Mouse (Mus musculus): ENCODE results near the gene Adcy1. TPM values are rescaled to one million over a fixed set of nuclear protein-coding genes. Genes with fewer than 3 reads are reported as not detected.
A peak's percentile ranks its signal among the peaks of the same experiment; 100 is the strongest.

The Adcy1 gene
- polyA plus RNA-seq, 1 experiment from 2014 or later = 1.1 TPM

DNA sequence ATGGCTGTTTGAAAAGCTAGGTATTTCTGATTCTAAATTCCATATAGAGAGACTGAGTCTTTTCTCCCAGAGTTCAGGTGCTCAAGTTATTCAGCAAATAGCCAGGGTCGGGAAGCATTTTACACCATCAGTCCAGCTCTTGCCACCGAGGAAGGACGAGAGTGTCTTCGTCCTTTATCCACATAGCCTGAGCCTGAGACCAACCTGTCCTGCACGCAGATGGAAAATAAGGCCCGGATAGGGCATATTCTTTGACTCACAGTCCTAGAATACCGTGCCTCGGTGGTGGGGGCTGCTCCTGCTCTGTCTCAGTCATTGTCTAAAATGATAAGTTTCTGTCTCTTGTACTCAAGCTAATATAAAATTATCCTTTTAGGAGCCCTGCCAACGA lies 137.1 kb downstream of the Adcy1 start:
- H3K27ac ChIP-seq (ENCODE audit: low read length) = no peak overlapping the region
- H3K4me2 ChIP-seq (ENCODE audit: low read depth, low read length) = no peak overlapping the region
- no peak for ATAC-seq (replicated peaks; ENCODE audit: extremely low read depth, insufficient read depth, low FRiP score)
- no peak overlapping the region for H3K9ac ChIP-seq (ENCODE audit: low read length)
- no peaks in the 10 kb centered on the region for H3K9me3 ChIP-seq (replicated peaks; ENCODE audit: control insufficient read depth, low read length)
- no peaks in the 10 kb centered on the region for H3K36me3 ChIP-seq (ENCODE audit: control insufficient read depth, insufficient read depth)
- no peak overlapping the region for H3K4me3 ChIP-seq (ENCODE audit: low read length)
- WGBS = 77% methylated on average over 9 of the region's 9 CpGs
- H3K4me1 ChIP-seq (ENCODE audit: control insufficient read depth, insufficient read depth, low read length) = no peaks in the 10 kb centered on the region
- no peaks in the 10 kb centered on the region for H3K27me3 ChIP-seq (ENCODE audit: control insufficient read depth, insufficient read depth, low read length)

DNA sequence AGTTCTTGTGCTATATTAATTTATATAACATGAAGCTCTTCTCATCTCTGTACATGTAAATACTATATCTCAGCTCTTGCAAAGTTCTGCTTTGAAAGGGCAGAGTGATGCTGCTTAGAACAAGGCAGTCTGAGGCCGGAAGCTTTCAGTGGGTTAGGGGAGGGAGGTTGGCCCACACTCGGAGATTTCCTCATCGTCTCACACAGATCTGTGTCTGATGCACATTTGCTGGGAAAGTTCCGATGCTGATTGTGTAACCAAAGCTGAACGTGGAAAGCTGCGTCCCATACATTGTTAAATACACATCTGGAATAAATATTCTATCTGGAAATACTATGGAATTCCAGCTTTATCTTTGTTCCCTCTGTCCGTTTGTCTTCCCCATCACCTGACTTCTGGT lies 138.9 kb downstream of the Adcy1 start:
- H3K4me1 ChIP-seq (ENCODE audit: control insufficient read depth, insufficient read depth, low read length) = no peaks in the 10 kb centered on the region
- H3K9ac ChIP-seq (ENCODE audit: low read length) = no peak overlapping the region
- H3K4me3 ChIP-seq (ENCODE audit: low read length) = no peak overlapping the region
- no peaks in the 10 kb centered on the region for H3K27me3 ChIP-seq (ENCODE audit: control insufficient read depth, insufficient read depth, low read length)
- WGBS = 60% methylated on average over 7 of the region's 7 CpGs
- H3K9me3 ChIP-seq (replicated peaks; ENCODE audit: control insufficient read depth, low read length) = no peaks in the 10 kb centered on the region
- no peak overlapping the region for H3K4me2 ChIP-seq (ENCODE audit: low read depth, low read length)
- ATAC-seq (replicated peaks; ENCODE audit: extremely low read depth, insufficient read depth, low FRiP score) = no peak
- no peaks in the 10 kb centered on the region for H3K36me3 ChIP-seq (ENCODE audit: control insufficient read depth, insufficient read depth)
- H3K27ac ChIP-seq (ENCODE audit: low read length) = no peak overlapping the region

DNA sequence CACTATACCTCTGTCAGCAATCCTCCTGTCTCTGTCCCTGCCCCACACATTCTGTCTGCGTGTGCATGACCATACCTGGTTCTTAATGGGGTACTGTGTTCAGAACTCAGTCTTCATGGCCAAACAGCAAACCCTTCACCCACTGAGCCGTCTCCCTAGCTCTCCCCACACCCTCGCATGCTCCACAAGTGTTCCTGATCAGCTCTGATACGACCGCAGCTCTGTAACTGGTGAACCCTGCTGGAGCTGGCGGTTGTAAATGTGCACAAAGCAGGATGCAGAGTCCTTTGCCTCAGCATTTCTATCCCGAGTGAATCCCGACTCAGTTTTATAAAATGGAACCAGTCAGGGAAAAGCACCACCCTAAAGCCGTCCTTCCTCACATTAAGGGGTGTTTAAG lies 140.6 kb downstream of the Adcy1 start:
- Histone ChIP-seq H3K4me1 (ENCODE audit: control insufficient read depth, insufficient read depth, low read length) (no peaks in the 10 kb centered on the region), H3K9ac (ENCODE audit: low read length) (no peak overlapping the region), H3K9me3 (replicated peaks; ENCODE audit: control insufficient read depth, low read length) (no peaks in the 10 kb centered on the region), H3K27ac (ENCODE audit: low read length) (no peak overlapping the region), H3K36me3 (ENCODE audit: control insufficient read depth, insufficient read depth) (no peaks in the 10 kb centered on the region), H3K4me2 (ENCODE audit: low read depth, low read length) (no peak overlapping the region), H3K27me3 (ENCODE audit: control insufficient read depth, insufficient read depth, low read length) (no peaks in the 10 kb centered on the region), H3K4me3 (ENCODE audit: low read length) (no peak overlapping the region)
- 76% methylated on average over 9 of the region's 9 CpGs for WGBS
- no peak for ATAC-seq (replicated peaks; ENCODE audit: extremely low read depth, insufficient read depth, low FRiP score)

DNA sequence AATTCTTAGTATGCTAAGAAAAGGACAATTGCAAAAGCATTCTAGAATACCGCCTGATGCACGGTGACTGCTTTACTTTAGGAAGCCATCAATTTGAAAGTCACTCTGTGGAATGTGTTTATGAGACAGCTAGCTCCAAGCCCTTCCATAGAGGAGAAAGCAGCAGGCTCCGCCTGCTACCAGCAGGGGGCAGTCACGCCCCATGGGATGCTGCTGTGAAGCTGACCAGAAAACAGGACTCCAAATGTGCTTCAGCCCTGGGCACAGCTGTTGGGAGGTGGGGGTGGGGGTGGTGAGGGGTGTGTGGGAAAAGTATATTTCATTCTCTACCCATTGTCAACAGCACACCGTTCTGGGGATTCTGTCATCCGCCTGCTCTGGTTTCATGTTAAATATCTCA lies 147.1 kb downstream of the Adcy1 start:
- Histone ChIP-seq H3K4me2 (ENCODE audit: low read depth, low read length) (no peak overlapping the region), H3K27me3 (ENCODE audit: control insufficient read depth, insufficient read depth, low read length) (peaks cover 34% of the 10 kb centered on the region), H3K4me3 (ENCODE audit: low read length) (no peak overlapping the region), H3K27ac (ENCODE audit: low read length) (no peak overlapping the region), H3K36me3 (ENCODE audit: control insufficient read depth, insufficient read depth) (no peaks in the 10 kb centered on the region), H3K9ac (ENCODE audit: low read length) (no peak overlapping the region), H3K9me3 (replicated peaks; ENCODE audit: control insufficient read depth, low read length) (no peaks in the 10 kb centered on the region), H3K4me1 (ENCODE audit: control insufficient read depth, insufficient read depth, low read length) (peaks cover 18% of the 10 kb centered on the region)
- no peak for ATAC-seq (replicated peaks; ENCODE audit: extremely low read depth, insufficient read depth, low FRiP score)
- WGBS = 14% methylated on average over 6 of the region's 6 CpGs

DNA sequence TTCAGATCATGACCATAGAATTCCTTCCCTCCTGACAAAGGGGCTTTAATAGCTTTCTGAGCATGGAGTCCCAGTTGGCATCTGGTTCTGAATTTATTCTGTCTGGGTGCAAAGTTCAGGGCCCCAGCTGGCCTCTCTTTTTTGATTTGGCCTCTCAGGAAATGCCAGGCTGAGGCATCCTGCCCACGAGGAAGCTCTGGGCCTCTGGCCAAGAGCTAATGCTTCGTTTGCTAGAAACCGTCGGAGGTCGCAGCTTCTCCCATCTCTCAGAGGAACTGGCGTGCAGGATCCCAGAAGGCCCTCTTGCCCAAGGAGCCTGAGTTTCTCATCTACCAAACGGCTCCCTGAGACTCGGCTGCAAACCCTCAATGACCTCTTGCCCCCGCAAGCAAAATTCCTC lies 147.9 kb downstream of the Adcy1 start:
- Histone ChIP-seq H3K36me3 (ENCODE audit: control insufficient read depth, insufficient read depth) (no peaks in the 10 kb centered on the region), H3K4me3 (ENCODE audit: low read length) (no peak overlapping the region), H3K9me3 (replicated peaks; ENCODE audit: control insufficient read depth, low read length) (no peaks in the 10 kb centered on the region), H3K27me3 (ENCODE audit: control insufficient read depth, insufficient read depth, low read length) (peaks cover 34% of the 10 kb centered on the region), H3K4me2 (ENCODE audit: low read depth, low read length) (no peak overlapping the region; the same call in 1 of the 2 replicates), H3K9ac (ENCODE audit: low read length) (no peak overlapping the region), H3K4me1 (ENCODE audit: control insufficient read depth, insufficient read depth, low read length) (peaks cover 20% of the 10 kb centered on the region), H3K27ac (ENCODE audit: low read length) (no peak overlapping the region)
- WGBS = 11% methylated on average over 9 of the region's 9 CpGs
- ATAC-seq (replicated peaks; ENCODE audit: extremely low read depth, insufficient read depth, low FRiP score) = no peak

DNA sequence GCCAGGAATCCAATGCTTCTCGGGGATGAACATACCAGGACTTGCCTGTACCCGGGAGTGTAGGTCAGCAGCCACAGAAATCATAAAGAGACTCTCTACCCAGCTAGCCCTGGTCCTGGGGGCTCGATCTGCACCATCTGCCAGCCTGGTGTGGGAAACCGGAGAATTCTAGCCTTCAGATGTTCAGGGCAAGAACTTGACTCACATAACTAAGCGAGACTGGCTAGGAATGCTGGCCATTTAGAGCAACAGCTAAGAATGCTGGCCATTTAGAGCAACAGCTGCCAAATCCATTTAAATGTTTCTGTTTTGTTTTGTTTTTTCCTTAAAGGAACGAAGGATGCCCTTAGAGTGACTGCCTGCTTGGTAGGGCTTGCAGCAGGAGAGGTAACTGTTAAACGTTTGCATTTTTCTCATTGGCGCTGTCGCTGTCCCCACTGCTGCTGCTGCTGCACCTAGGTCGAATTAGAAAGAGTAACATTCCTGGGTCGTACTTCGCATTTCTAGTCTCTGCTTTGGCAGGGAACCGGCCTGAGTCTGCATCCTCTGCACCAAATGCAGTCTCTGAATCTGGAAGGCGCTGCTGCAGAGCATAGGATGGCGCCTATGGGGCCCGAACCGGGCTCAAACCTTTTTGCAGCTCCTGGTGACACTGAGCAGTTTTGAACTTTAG lies 149.0 kb downstream of the Adcy1 start:
- H3K9ac ChIP-seq (ENCODE audit: low read length) = no peak overlapping the region
- WGBS = 14% methylated on average over 17 of the region's 17 CpGs
- peak overlapping the region; percentile 70 for H3K4me3 ChIP-seq (ENCODE audit: low read length)
- H3K36me3 ChIP-seq (ENCODE audit: control insufficient read depth, insufficient read depth) = no peaks in the 10 kb centered on the region
- H3K27ac ChIP-seq (ENCODE audit: low read length) = no peak overlapping the region
- H3K9me3 ChIP-seq (replicated peaks; ENCODE audit: control insufficient read depth, low read length) = no peaks in the 10 kb centered on the region
- peaks cover 34% of the 10 kb centered on the region for H3K27me3 ChIP-seq (ENCODE audit: control insufficient read depth, insufficient read depth, low read length)
- no peak for ATAC-seq (replicated peaks; ENCODE audit: extremely low read depth, insufficient read depth, low FRiP score)
- H3K4me2 ChIP-seq (ENCODE audit: low read depth, low read length) = peak overlapping the region; percentile 93
- H3K4me1 ChIP-seq (ENCODE audit: control insufficient read depth, insufficient read depth, low read length) = peaks cover 20% of the 10 kb centered on the region

DNA sequence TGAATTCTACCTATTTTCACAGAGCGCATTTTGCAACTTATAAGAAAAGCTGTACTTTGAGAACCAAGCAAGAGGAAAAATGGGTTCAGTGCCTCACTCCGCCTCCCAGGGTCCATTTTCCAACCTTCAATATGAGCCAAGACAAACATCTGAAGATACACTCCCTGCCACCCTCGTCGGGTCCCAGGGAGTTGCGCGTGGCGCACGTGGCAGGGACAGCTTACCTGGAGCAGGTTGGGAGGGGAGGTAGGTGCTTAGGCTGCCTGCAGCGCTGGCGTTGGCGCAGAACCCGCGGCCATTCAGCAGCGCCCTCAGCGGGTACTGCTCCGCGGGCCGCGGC lies 149.8 kb downstream of the Adcy1 start:
- H3K36me3 ChIP-seq (ENCODE audit: control insufficient read depth, insufficient read depth) = no peaks in the 10 kb centered on the region
- H3K27ac ChIP-seq (ENCODE audit: low read length) = no peak overlapping the region
- H3K4me2 ChIP-seq (ENCODE audit: low read depth, low read length) = peak overlapping the region; percentile 93
- ATAC-seq (replicated peaks; ENCODE audit: extremely low read depth, insufficient read depth, low FRiP score) = peak; percentile 10; the same call in 1 of the 2 replicates
- peak overlapping the region; percentile 70 for H3K4me3 ChIP-seq (ENCODE audit: low read length)
- peak overlapping the region; percentile 51 for H3K9ac ChIP-seq (ENCODE audit: low read length)
- peaks cover 20% of the 10 kb centered on the region for H3K4me1 ChIP-seq (ENCODE audit: control insufficient read depth, insufficient read depth, low read length)
- H3K27me3 ChIP-seq (ENCODE audit: control insufficient read depth, insufficient read depth, low read length) = peaks cover 34% of the 10 kb centered on the region
- 2% methylated on average over 19 of the region's 19 CpGs for WGBS
- H3K9me3 ChIP-seq (replicated peaks; ENCODE audit: control insufficient read depth, low read length) = no peaks in the 10 kb centered on the region

DNA sequence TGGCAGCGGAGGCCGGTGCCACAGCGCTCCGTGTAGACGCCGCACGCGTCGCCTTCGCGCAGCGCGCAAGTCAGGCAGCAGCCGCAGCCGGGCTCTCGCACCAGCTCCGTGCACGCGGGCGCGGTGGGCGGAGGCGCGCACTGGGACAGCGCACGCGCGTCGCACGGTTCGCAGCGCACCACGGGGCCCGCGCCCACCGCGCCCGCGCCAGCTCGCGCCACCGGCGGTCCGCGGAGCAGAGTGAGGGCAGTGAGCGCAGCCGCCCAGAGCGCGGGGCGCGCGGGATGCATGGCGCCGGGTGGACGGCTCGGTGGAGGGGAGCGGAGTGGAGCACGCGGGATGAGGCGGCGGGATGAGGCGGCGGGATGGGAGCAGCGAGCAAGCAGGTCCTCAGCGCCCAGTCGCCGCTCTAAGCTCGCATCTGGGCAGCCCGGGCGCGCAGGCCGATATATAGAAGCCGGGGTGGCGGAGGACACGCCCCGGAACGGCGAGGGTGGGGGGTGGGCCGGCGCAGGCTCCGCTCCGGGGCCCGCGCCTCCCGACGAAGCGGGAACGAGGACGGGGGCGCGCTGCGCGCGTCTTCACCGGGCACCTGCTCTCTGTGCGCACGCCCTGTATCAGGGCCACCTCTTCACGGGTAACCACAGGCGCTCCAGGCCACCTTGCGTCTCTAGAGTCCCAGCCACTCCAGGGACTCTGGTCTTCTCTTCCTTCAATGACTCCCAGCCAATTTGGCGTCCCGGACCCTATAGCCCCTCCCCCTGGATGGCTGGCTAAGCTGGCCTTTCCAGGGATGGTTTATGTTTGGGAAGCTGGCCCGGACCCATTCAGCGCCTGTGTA lies 150.4 kb downstream of the Adcy1 start, which contains the start of gene Igfbp3:
Gene Igfbp3, minus strand, starts transcription at position 423 of the 841 bp plus-strand sequence.
- under 1% methylated on average over 95 of the region's 104 CpGs for WGBS
- H3K9ac ChIP-seq (ENCODE audit: low read length) = peak within 1 kb of the TSS; percentile 51
- peak; percentile 78 for ATAC-seq (replicated peaks; ENCODE audit: extremely low read depth, insufficient read depth, low FRiP score)

DNA sequence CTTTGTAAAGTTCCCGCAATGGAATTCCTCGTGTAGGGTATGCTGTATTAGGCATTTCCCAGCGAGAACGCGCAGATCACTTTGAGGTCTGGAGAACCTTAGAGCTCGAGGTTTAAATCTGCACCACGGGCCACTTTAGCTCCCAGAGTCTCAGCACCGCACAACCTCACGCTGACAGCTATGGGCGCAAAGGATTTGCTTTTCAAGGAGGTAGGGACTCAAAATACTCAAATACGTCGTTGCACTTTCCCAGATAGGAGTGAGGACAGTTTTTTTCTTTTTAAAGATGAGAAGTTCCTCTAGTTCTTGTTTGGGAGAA lies 151.0 kb downstream of the Adcy1 start:
- no peak overlapping the region for H3K27ac ChIP-seq (ENCODE audit: low read length)
- peaks cover 34% of the 10 kb centered on the region for H3K27me3 ChIP-seq (ENCODE audit: control insufficient read depth, insufficient read depth, low read length)
- 3% methylated on average over 12 of the region's 12 CpGs for WGBS
- ATAC-seq (replicated peaks; ENCODE audit: extremely low read depth, insufficient read depth, low FRiP score) = no peak
- peaks cover 20% of the 10 kb centered on the region for H3K4me1 ChIP-seq (ENCODE audit: control insufficient read depth, insufficient read depth, low read length)
- peak overlapping the region; percentile 70 for H3K4me3 ChIP-seq (ENCODE audit: low read length)
- no peak overlapping the region for H3K9ac ChIP-seq (ENCODE audit: low read length)
- H3K4me2 ChIP-seq (ENCODE audit: low read depth, low read length) = peak overlapping the region; percentile 93
- H3K9me3 ChIP-seq (replicated peaks; ENCODE audit: control insufficient read depth, low read length) = no peaks in the 10 kb centered on the region
- no peaks in the 10 kb centered on the region for H3K36me3 ChIP-seq (ENCODE audit: control insufficient read depth, insufficient read depth)

More for the DNA sequence above, 150.4 kb downstream of the Adcy1 start, which contains the start of gene Igfbp3:
- Histone ChIP-seq H3K36me3 (ENCODE audit: control insufficient read depth, insufficient read depth) (no peaks in the 10 kb centered on the region), H3K27ac (ENCODE audit: low read length) (no peak within 1 kb of the TSS), H3K9me3 (replicated peaks; ENCODE audit: control insufficient read depth, low read length) (no peaks in the 10 kb centered on the region), H3K4me3 (ENCODE audit: low read length) (peak within 1 kb of the TSS; percentile 70), H3K27me3 (ENCODE audit: control insufficient read depth, insufficient read depth, low read length) (peaks cover 34% of the 10 kb centered on the region), H3K4me2 (ENCODE audit: low read depth, low read length) (peak within 1 kb of the TSS; percentile 93), H3K4me1 (ENCODE audit: control insufficient read depth, insufficient read depth, low read length) (peaks cover 20% of the 10 kb centered on the region)
